Mouse (Mus musculus): ENCODE measurements around the gene Adk. TPM values are rescaled to one million over a fixed set of nuclear protein-coding genes. Genes with fewer than 3 reads are reported as not detected.
"Not testable (repeated sequence)": the region's sequence is repeated elsewhere in the genome, so short reads cannot be mapped to it uniquely, and the experiment has no call there.

The Adk gene
- polyA plus RNA-seq, 1 experiment from 2014 or later = 203 TPM

DNA sequence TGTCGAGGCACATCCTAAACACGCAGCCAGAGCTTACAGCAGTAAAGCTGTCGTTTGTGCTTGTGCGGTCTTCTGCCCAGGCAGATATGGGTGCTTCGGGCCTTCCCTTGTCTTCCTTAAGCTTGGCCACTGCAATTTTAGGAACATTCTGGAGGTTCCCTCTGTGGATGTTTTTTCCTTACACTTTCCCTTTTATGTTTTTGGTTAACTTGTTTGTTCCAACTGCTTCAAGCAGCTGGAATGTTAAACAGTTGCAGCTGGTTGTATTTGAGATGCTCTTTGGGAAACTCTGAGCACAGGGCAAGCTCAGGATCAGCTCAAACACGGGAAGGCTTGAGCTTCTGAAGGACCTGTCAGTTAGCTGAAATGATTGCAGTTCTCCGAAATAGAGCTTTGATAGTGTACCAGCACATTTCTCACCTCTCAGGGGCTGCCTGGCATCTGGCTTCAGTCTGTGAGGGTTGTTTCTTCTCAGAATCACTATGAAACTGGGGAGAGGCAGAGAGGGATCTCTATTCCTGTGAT is 34.5 kb downstream of the Adk start:
- Histone ChIP-seq H3K27me3 (no peaks in the 10 kb centered on the region), H3K9ac (no peak overlapping the region), H3K36me3 (no peaks in the 10 kb centered on the region), H3K4me1 (peaks cover 44% of the 10 kb centered on the region), H3K27ac (peak overlapping the region; percentile 66), H3K9me3 (no peaks in the 10 kb centered on the region), H3K4me3 (no peak overlapping the region), H3K4me2 (no peak overlapping the region)
- ATAC-seq (ENCODE audit: borderline replicate concordance, extremely low read depth, low FRiP score, low TSS enrichment) = no peak
- 27% methylated on average over 7 of the region's 7 CpGs for WGBS

GRCm38 (mm10) chr14:21087390-21088060 is 35.2 kb downstream of the Adk start:
- H3K27ac ChIP-seq = peak overlapping the region; percentile 66; the same call in 1 of the 2 replicates
- no peaks in the 10 kb centered on the region for H3K27me3 ChIP-seq
- no peak overlapping the region for H3K4me3 ChIP-seq
- no peaks in the 10 kb centered on the region for H3K36me3 ChIP-seq
- H3K4me2 ChIP-seq = no peak overlapping the region
- ATAC-seq (ENCODE audit: borderline replicate concordance, extremely low read depth, low FRiP score, low TSS enrichment) = no peak
- H3K9ac ChIP-seq = no peak overlapping the region
- peaks cover 42% of the 10 kb centered on the region for H3K4me1 ChIP-seq
- H3K9me3 ChIP-seq = no peaks in the 10 kb centered on the region
- WGBS = 49% methylated on average over 4 of the region's 4 CpGs

- ATAC-seq (ENCODE audit: borderline replicate concordance, extremely low read depth, low FRiP score, low TSS enrichment) = no peak
- Histone ChIP-seq H3K9me3 (no peaks in the 10 kb centered on the region), H3K4me3 (no peak overlapping the region), H3K4me2 (no peak overlapping the region), H3K36me3 (peaks cover 6% of the 10 kb centered on the region; the same call in 1 of the 2 replicates), H3K27ac (peak overlapping the region; percentile 25; the same call in 1 of the 2 replicates), H3K9ac (no peak overlapping the region), H3K4me1 (peaks cover 42% of the 10 kb centered on the region), H3K27me3 (no peaks in the 10 kb centered on the region)
- 47% methylated on average over 3 of the region's 3 CpGs for WGBS
Observed at GRCm38 (mm10) chr14:21088731-21089130, 36.4 kb downstream of the Adk start.

DNA sequence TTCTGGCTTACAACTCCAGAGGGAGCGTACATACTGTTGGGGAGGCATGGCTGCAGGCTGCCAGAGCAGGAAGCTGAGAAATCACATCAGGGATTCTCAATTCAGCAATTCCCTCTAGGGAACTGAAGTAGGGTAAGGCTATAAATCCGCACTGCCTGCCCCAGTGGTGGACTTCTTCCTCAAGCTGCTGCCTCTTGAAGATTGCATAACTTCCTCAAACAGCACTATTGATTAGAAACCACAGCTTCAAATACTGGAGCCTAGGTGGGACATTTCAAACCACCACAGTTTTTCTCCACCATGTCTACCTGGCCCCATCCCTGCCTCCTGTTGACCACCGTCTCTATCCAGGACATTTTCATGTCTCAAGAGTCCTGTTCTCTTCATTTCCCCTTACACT is 38.0 kb downstream of the Adk start:
- 67% methylated on average over 3 of the region's 3 CpGs for WGBS

GRCm38 (mm10) chr14:21090930-21091486 is 38.6 kb downstream of the Adk start:
- no peak for ATAC-seq (ENCODE audit: borderline replicate concordance, extremely low read depth, low FRiP score, low TSS enrichment)
- Histone ChIP-seq H3K4me2 (no peak overlapping the region), H3K9me3 (no peaks in the 10 kb centered on the region), H3K27ac (no peak overlapping the region), H3K27me3 (no peaks in the 10 kb centered on the region), H3K4me3 (no peak overlapping the region), H3K36me3 (peaks cover 6% of the 10 kb centered on the region; the same call in 1 of the 2 replicates), H3K4me1 (peaks cover 35% of the 10 kb centered on the region), H3K9ac (no peak overlapping the region)
- WGBS = 91% methylated on average over 3 of the region's 3 CpGs

More for the DNA sequence above, 38.0 kb downstream of the Adk start:
- ATAC-seq (ENCODE audit: borderline replicate concordance, extremely low read depth, low FRiP score, low TSS enrichment) = no peak
- no peak overlapping the region for H3K4me3 ChIP-seq
- H3K4me1 ChIP-seq = peaks cover 38% of the 10 kb centered on the region
- no peak overlapping the region for H3K4me2 ChIP-seq
- peaks cover 6% of the 10 kb centered on the region; the same call in 1 of the 2 replicates for H3K36me3 ChIP-seq
- H3K27ac ChIP-seq = no peak overlapping the region
- no peak overlapping the region for H3K9ac ChIP-seq
- H3K27me3 ChIP-seq = no peaks in the 10 kb centered on the region
- no peaks in the 10 kb centered on the region for H3K9me3 ChIP-seq

- not testable (repeated sequence) for H3K27ac ChIP-seq; H3K9me3 ChIP-seq; H3K9ac ChIP-seq; H3K36me3 ChIP-seq; H3K4me1 ChIP-seq; ATAC-seq (ENCODE audit: borderline replicate concordance, extremely low read depth, low FRiP score, low TSS enrichment); H3K4me2 ChIP-seq; H3K27me3 ChIP-seq; H3K4me3 ChIP-seq
Observed at GRCm38 (mm10) chr14:21094161-21094560, 41.8 kb downstream of the Adk start.

- ATAC-seq (ENCODE audit: borderline replicate concordance, extremely low read depth, low FRiP score, low TSS enrichment) = no peak
- no peak overlapping the region for H3K4me2 ChIP-seq
- H3K4me3 ChIP-seq = no peak overlapping the region
- no peak overlapping the region for H3K9ac ChIP-seq
- no peaks in the 10 kb centered on the region for H3K27me3 ChIP-seq
- no peaks in the 10 kb centered on the region for H3K9me3 ChIP-seq
- H3K27ac ChIP-seq = no peak overlapping the region
- H3K36me3 ChIP-seq = peaks cover 6% of the 10 kb centered on the region; the same call in 1 of the 2 replicates
- peaks cover 23% of the 10 kb centered on the region for H3K4me1 ChIP-seq
Observed at GRCm38 (mm10) chr14:21096279-21096678, 43.9 kb downstream of the Adk start.

DNA sequence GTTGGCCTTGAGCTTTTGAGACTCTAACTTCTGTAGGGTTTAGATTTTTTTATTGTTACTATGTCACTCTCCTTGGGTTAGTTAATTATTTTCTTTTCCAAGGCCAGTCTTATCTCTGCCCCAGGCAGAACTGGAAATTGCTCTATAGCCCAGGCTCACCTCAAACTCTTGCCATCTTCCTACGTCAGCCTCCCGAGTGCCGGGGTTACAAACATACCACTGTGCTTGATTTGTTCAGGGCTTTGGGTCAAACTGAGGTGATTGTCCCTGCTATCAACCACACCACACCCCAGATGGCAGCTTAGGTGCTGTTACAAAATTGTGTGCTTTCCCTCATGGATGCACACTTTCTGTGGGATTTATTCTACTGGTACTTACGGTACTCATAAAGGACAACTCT is 44.3 kb downstream of the Adk start:
- Histone ChIP-seq H3K27ac (no peak overlapping the region), H3K27me3 (no peaks in the 10 kb centered on the region), H3K9me3 (no peaks in the 10 kb centered on the region), H3K36me3 (peaks cover 6% of the 10 kb centered on the region; the same call in 1 of the 2 replicates), H3K9ac (no peak overlapping the region), H3K4me1 (peaks cover 26% of the 10 kb centered on the region), H3K4me2 (no peak overlapping the region), H3K4me3 (no peak overlapping the region)
- no peak for ATAC-seq (ENCODE audit: borderline replicate concordance, extremely low read depth, low FRiP score, low TSS enrichment)
- 66% methylated on average over 4 of the region's 4 CpGs for WGBS

DNA sequence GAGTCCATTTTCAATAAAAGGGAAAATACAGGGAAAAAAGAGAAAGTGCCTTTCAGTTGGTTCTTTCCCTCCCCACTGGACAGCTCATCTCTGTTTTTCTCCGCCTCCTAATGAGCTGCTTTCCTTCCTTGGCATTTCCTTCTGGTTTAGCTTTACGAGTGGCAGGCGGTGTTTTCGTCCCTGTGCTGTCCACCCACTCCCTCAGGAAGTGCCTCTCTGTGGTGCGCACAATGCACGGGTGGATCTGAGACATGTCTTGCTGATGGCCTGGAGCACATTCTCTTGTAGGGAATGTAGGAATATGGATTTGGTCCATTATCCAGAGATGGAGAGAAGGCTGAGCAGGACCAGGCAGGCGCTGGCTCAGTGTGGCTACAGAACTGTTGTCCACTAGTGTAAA is 47.0 kb downstream of the Adk start:
- WGBS = 52% methylated on average over 7 of the region's 7 CpGs
- H3K36me3 ChIP-seq = no peaks in the 10 kb centered on the region
- no peaks in the 10 kb centered on the region for H3K9me3 ChIP-seq
- no peak overlapping the region for H3K4me2 ChIP-seq
- no peak for ATAC-seq (ENCODE audit: borderline replicate concordance, extremely low read depth, low FRiP score, low TSS enrichment)
- no peaks in the 10 kb centered on the region for H3K27me3 ChIP-seq
- H3K4me3 ChIP-seq = no peak overlapping the region
- H3K9ac ChIP-seq = no peak overlapping the region
- H3K4me1 ChIP-seq = peaks cover 29% of the 10 kb centered on the region
- H3K27ac ChIP-seq = no peak overlapping the region

- Histone ChIP-seq H3K4me3 (no peak overlapping the region), H3K27ac (peak overlapping the region; percentile 68; the same call in 1 of the 2 replicates), H3K4me2 (no peak overlapping the region; the same call in 1 of the 2 replicates), H3K9me3 (no peaks in the 10 kb centered on the region), H3K36me3 (no peaks in the 10 kb centered on the region; the same call in 1 of the 2 replicates), H3K27me3 (no peaks in the 10 kb centered on the region), H3K9ac (no peak overlapping the region), H3K4me1 (peaks cover 29% of the 10 kb centered on the region)
- ATAC-seq (ENCODE audit: borderline replicate concordance, extremely low read depth, low FRiP score, low TSS enrichment) = no peak
- 38% methylated on average over 2 of the region's 2 CpGs for WGBS
Observed at GRCm38 (mm10) chr14:21100876-21101275, 48.5 kb downstream of the Adk start.

- Histone ChIP-seq H3K4me1 (peaks cover 29% of the 10 kb centered on the region), H3K9ac (no peak overlapping the region), H3K4me3 (no peak overlapping the region), H3K9me3 (no peaks in the 10 kb centered on the region), H3K27me3 (no peaks in the 10 kb centered on the region), H3K27ac (peak overlapping the region; percentile 68), H3K36me3 (no peaks in the 10 kb centered on the region; the same call in 1 of the 2 replicates), H3K4me2 (peak overlapping the region; percentile 1; the same call in 1 of the 2 replicates)
- peak; percentile 88 for ATAC-seq (ENCODE audit: borderline replicate concordance, extremely low read depth, low FRiP score, low TSS enrichment)
- WGBS = 31% methylated on average over 7 of the region's 7 CpGs
Observed at GRCm38 (mm10) chr14:21101562-21101961, 49.2 kb downstream of the Adk start.

- H3K4me1 ChIP-seq = peaks cover 29% of the 10 kb centered on the region
- H3K4me2 ChIP-seq = no peak overlapping the region
- 83% methylated on average over 4 of the region's 4 CpGs for WGBS
- no peaks in the 10 kb centered on the region; the same call in 1 of the 2 replicates for H3K36me3 ChIP-seq
- no peak overlapping the region for H3K4me3 ChIP-seq
- H3K27me3 ChIP-seq = no peaks in the 10 kb centered on the region
- ATAC-seq (ENCODE audit: borderline replicate concordance, extremely low read depth, low FRiP score, low TSS enrichment) = no peak
- no peak overlapping the region for H3K27ac ChIP-seq
- H3K9me3 ChIP-seq = no peaks in the 10 kb centered on the region
- H3K9ac ChIP-seq = no peak overlapping the region
Observed at GRCm38 (mm10) chr14:21102666-21103203, 50.4 kb downstream of the Adk start.

Data from lung, embryonic 15.5 days (tissue).